Mouse (Mus musculus): ENCODE measurements around the gene Olfr141. TPM values are rescaled to one million over a fixed set of nuclear protein-coding genes. Genes with fewer than 3 reads are reported as not detected.

Gene Olfr141
- not detected in 2 replicates for polyA plus RNA-seq (2015; fragmentation: Nextera tagmentation; extraction: Ambion mirVana)

- Histone ChIP-seq H3K27me3 (replicated peaks) (no peaks in the 10 kb centered on the region), H3K36me3 (no peaks in the 10 kb centered on the region), H3K9ac (no peak within 1 kb of the TSS), H3K9me3 (no peaks in the 10 kb centered on the region), H3K27ac (replicated peaks) (no peak within 1 kb of the TSS), H3K4me3 (no peak within 1 kb of the TSS), H3K4me2 (no peak within 1 kb of the TSS), H3K4me1 (no peaks in the 10 kb centered on the region)
- no peak for ATAC-seq (ENCODE audit: extremely low read depth, insufficient number of reproducible peaks, low FRiP score, low TSS enrichment)
These were observed at the start of gene Olfr141 for GRCm38 (mm10) chr2:86809918-86810317. Olfr141 (minus strand) TSS chr2:86810018.

DNA sequence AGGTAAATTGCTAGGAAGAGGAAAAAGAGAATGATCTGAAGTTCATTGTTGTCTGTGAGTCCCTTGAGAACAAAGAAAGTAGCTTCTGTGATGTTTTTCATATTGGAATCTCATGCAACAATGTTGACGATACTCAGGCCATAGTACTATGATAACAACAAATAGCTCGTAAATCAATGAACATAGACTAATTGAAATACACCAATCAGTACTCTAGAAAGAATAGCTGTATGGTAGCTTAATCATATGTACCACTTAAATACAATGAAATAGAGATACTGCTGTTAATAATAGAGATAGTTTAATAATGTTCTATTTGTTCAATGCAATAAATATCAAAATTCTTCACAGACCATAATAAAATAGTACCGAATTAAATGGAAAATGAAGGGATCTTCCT lies 41.8 kb upstream of the Olfr141 start, which contains the start of gene Olfr1095:
TSS of gene Olfr1095 (minus strand) at position 101 of the 400 bp plus-strand sequence.
- no peak within 1 kb of the TSS for H3K4me2 ChIP-seq
- H3K9me3 ChIP-seq = no peaks in the 10 kb centered on the region
- ATAC-seq (ENCODE audit: extremely low read depth, insufficient number of reproducible peaks, low FRiP score, low TSS enrichment) = no peak
- no peaks in the 10 kb centered on the region for H3K4me1 ChIP-seq
- no peak within 1 kb of the TSS for H3K4me3 ChIP-seq
- no peaks in the 10 kb centered on the region for H3K36me3 ChIP-seq
- 76% methylated on average over 3 of the region's 3 CpGs for WGBS
- H3K27me3 ChIP-seq (replicated peaks) = no peaks in the 10 kb centered on the region
- no peak within 1 kb of the TSS for H3K9ac ChIP-seq
- H3K27ac ChIP-seq (replicated peaks) = no peak within 1 kb of the TSS

GRCm38 (mm10) chr2:86824363-86824762 lies 14.5 kb upstream of the Olfr141 start, which contains the start of gene Olfr1094:
Olfr1094 (plus strand) TSS chr2:86824663.
- no peak within 1 kb of the TSS for H3K9ac ChIP-seq
- H3K4me2 ChIP-seq = no peak within 1 kb of the TSS
- H3K27ac ChIP-seq (replicated peaks) = no peak within 1 kb of the TSS
- H3K36me3 ChIP-seq = no peaks in the 10 kb centered on the region
- H3K4me1 ChIP-seq = no peaks in the 10 kb centered on the region
- H3K4me3 ChIP-seq = no peak within 1 kb of the TSS
- ATAC-seq (ENCODE audit: extremely low read depth, insufficient number of reproducible peaks, low FRiP score, low TSS enrichment) = no peak
- H3K27me3 ChIP-seq (replicated peaks) = no peaks in the 10 kb centered on the region
- no peaks in the 10 kb centered on the region for H3K9me3 ChIP-seq

GRCm38 (mm10) chr2:86782179-86782578 lies 27.6 kb downstream of the Olfr141 start, which contains the start of gene Olfr1093:
Olfr1093 (plus strand) TSS chr2:86782479.
- H3K4me2 ChIP-seq = no peak within 1 kb of the TSS
- ATAC-seq (ENCODE audit: extremely low read depth, insufficient number of reproducible peaks, low FRiP score, low TSS enrichment) = no peak
- H3K4me1 ChIP-seq = no peaks in the 10 kb centered on the region
- no peak within 1 kb of the TSS for H3K4me3 ChIP-seq
- H3K36me3 ChIP-seq = no peaks in the 10 kb centered on the region
- H3K27ac ChIP-seq (replicated peaks) = no peak within 1 kb of the TSS
- 85% methylated on average over 2 of the region's 2 CpGs for WGBS
- no peaks in the 10 kb centered on the region for H3K27me3 ChIP-seq (replicated peaks)
- H3K9me3 ChIP-seq = no peaks in the 10 kb centered on the region
- no peak within 1 kb of the TSS for H3K9ac ChIP-seq

GRCm38 (mm10) chr2:86761050-86761449 lies 48.8 kb downstream of the Olfr141 start:
- Histone ChIP-seq H3K9ac (no peak overlapping the region), H3K36me3 (no peaks in the 10 kb centered on the region), H3K27me3 (replicated peaks) (no peaks in the 10 kb centered on the region), H3K4me3 (no peak overlapping the region), H3K27ac (replicated peaks) (no peak overlapping the region), H3K9me3 (no peaks in the 10 kb centered on the region), H3K4me1 (no peaks in the 10 kb centered on the region), H3K4me2 (no peak overlapping the region)
- ATAC-seq (ENCODE audit: extremely low read depth, insufficient number of reproducible peaks, low FRiP score, low TSS enrichment) = no peak
- WGBS = 89% methylated on average over 6 of the region's 6 CpGs

GRCm38 (mm10) chr2:86758893-86759292 lies 50.9 kb downstream of the Olfr141 start, which contains the start of gene Olfr1090:
Olfr1090 (minus strand) TSS chr2:86758993.
- no peak for ATAC-seq (ENCODE audit: extremely low read depth, insufficient number of reproducible peaks, low FRiP score, low TSS enrichment)
- no peak within 1 kb of the TSS for H3K27ac ChIP-seq (replicated peaks)

More at GRCm38 (mm10) chr2:86758893-86759292, 50.9 kb downstream of the Olfr141 start, which contains the start of gene Olfr1090:
- WGBS = 69% methylated on average over 1 of the region's 1 CpGs
- no peaks in the 10 kb centered on the region for H3K27me3 ChIP-seq (replicated peaks)
- H3K9ac ChIP-seq = no peak within 1 kb of the TSS
- no peaks in the 10 kb centered on the region for H3K9me3 ChIP-seq
- no peak within 1 kb of the TSS for H3K4me3 ChIP-seq
- H3K4me2 ChIP-seq = no peak within 1 kb of the TSS
- H3K4me1 ChIP-seq = no peaks in the 10 kb centered on the region
- H3K36me3 ChIP-seq = no peaks in the 10 kb centered on the region

Other genes with a start within 250 kb of the Olfr141 start
- gene Olfr1082, start 211.1 kb downstream of the Olfr141 start, polyA plus RNA-seq (2015; fragmentation: Nextera tagmentation; extraction: Ambion mirVana) = not detected in 2 replicates
- not detected in 2 replicates for gene Olfr1084, start 170.3 kb downstream of the Olfr141 start, polyA plus RNA-seq (2015; fragmentation: Nextera tagmentation; extraction: Ambion mirVana)
- gene Olfr1085, start 148.0 kb downstream of the Olfr141 start, polyA plus RNA-seq (2015; fragmentation: Nextera tagmentation; extraction: Ambion mirVana) = not detected in 2 replicates
- not detected in 2 replicates for gene Olfr1086, start 129.9 kb downstream of the Olfr141 start, polyA plus RNA-seq (2015; fragmentation: Nextera tagmentation; extraction: Ambion mirVana)
- gene Olfr1087, start 111.6 kb downstream of the Olfr141 start, polyA plus RNA-seq (2015; fragmentation: Nextera tagmentation; extraction: Ambion mirVana) = not detected in 2 replicates
- gene Olfr1089, start 76.3 kb downstream of the Olfr141 start, polyA plus RNA-seq (2015; fragmentation: Nextera tagmentation; extraction: Ambion mirVana) = not detected in 2 replicates
- gene Olfr1090, start 51.0 kb downstream of the Olfr141 start, polyA plus RNA-seq (2015; fragmentation: Nextera tagmentation; extraction: Ambion mirVana) = not detected in 2 replicates
- not detected in 2 replicates for gene Olfr1093, start 27.5 kb downstream of the Olfr141 start, polyA plus RNA-seq (2015; fragmentation: Nextera tagmentation; extraction: Ambion mirVana)
- gene Olfr1094, start 14.6 kb upstream of the Olfr141 start, polyA plus RNA-seq (2015; fragmentation: Nextera tagmentation; extraction: Ambion mirVana) = not detected in 2 replicates
- gene Olfr1095, start 41.7 kb upstream of the Olfr141 start, polyA plus RNA-seq (2015; fragmentation: Nextera tagmentation; extraction: Ambion mirVana) = not detected in 2 replicates
- gene Gm13723, start 64.8 kb upstream of the Olfr141 start, polyA plus RNA-seq (2015; fragmentation: Nextera tagmentation; extraction: Ambion mirVana) = not detected in 2 replicates
- gene Olfr1097, start 82.2 kb upstream of the Olfr141 start, polyA plus RNA-seq (2015; fragmentation: Nextera tagmentation; extraction: Ambion mirVana) = not detected in 2 replicates
- not detected in 2 replicates for gene Olfr1098, start 114.5 kb upstream of the Olfr141 start, polyA plus RNA-seq (2015; fragmentation: Nextera tagmentation; extraction: Ambion mirVana)
- gene Olfr1099, start 150.7 kb upstream of the Olfr141 start, polyA plus RNA-seq (2015; fragmentation: Nextera tagmentation; extraction: Ambion mirVana) = not detected in 2 replicates
- not detected in 2 replicates for gene Olfr1100, start 169.9 kb upstream of the Olfr141 start, polyA plus RNA-seq (2015; fragmentation: Nextera tagmentation; extraction: Ambion mirVana)
- gene Olfr1101, start 181.2 kb upstream of the Olfr141 start, polyA plus RNA-seq (2015; fragmentation: Nextera tagmentation; extraction: Ambion mirVana) = not detected in 2 replicates
- not detected in 2 replicates for gene Olfr1102, start 188.4 kb upstream of the Olfr141 start, polyA plus RNA-seq (2015; fragmentation: Nextera tagmentation; extraction: Ambion mirVana)
- gene Olfr1104, start 217.1 kb upstream of the Olfr141 start, polyA plus RNA-seq (2015; fragmentation: Nextera tagmentation; extraction: Ambion mirVana) = not detected in 2 replicates
- gene Olfr1105, start 226.5 kb upstream of the Olfr141 start, polyA plus RNA-seq (2015; fragmentation: Nextera tagmentation; extraction: Ambion mirVana) = not detected in 2 replicates
- not detected in 2 replicates for gene Olfr1106, start 242.3 kb upstream of the Olfr141 start, polyA plus RNA-seq (2015; fragmentation: Nextera tagmentation; extraction: Ambion mirVana)